Mouse (Mus musculus) heart, postnatal 0 days (tissue): ENCODE results near the gene Gdf11. TPM values are rescaled to one million over a fixed set of nuclear protein-coding genes. Genes with fewer than 3 reads are reported as not detected.
A peak's percentile ranks its signal among the peaks of the same experiment; 100 is the strongest.

ENCODE experiments used
- ATAC-seq: fragments of 200-750 bp; cut with Nextera tagmentation; 2 replicates; pipeline ENCODE4 v1.8.0; 2017; ENCODE audit warnings: low read depth, moderate number of reproducible peaks, moderate library complexity; ENCODE audit not compliant: insufficient read depth
- DNase-seq: peaks from one replicate; pipeline ENCODE4 v3.0.0-alpha.2; 2016; ENCODE audit warnings: low spot score
- H3K27ac ChIP-seq: fragments of 300-500 bp; sonication (generic); 2 replicates; pipeline ENCODE4 v1.5.1; 2014; ENCODE audit warnings: low read depth, mild to moderate bottlenecking
- H3K27me3 ChIP-seq: fragments of 300-500 bp; sonication (generic); 2 replicates; pipeline ENCODE4 v1.6.1; 2014; ENCODE audit warnings: low read length, mixed read lengths; ENCODE audit not compliant: control insufficient read depth, insufficient read depth
- H3K36me3 ChIP-seq: fragments of 300-500 bp; sonication (generic); replicated peaks from 2 replicates; pipeline ENCODE4 v1.6.1; 2014; ENCODE audit warnings: low read length, mixed read lengths; ENCODE audit not compliant: control insufficient read depth, insufficient read depth
- H3K4me1 ChIP-seq: fragments of 300-500 bp; sonication (generic); 2 replicates; pipeline ENCODE4 v1.6.1; 2014; ENCODE audit warnings: antibody characterized with exemption; ENCODE audit not compliant: control insufficient read depth, insufficient read depth
- H3K4me2 ChIP-seq: fragments of 300-500 bp; sonication (generic); 2 replicates; pipeline ENCODE4 v1.6.1; 2014; ENCODE audit warnings: low read depth, mild to moderate bottlenecking, low read length, moderate library complexity
- H3K4me3 ChIP-seq: fragments of 300-500 bp; sonication (generic); 2 replicates; pipeline ENCODE4 v1.5.1; 2014; ENCODE audit warnings: low read depth, low read length
- H3K9ac ChIP-seq: fragments of 300-500 bp; sonication (generic); replicated peaks from 2 replicates; pipeline ENCODE4 v1.6.1; 2014; ENCODE audit warnings: low read depth, low read length, mixed read lengths
- H3K9me3 ChIP-seq: fragments of 300-500 bp; sonication (generic); replicated peaks from 2 replicates; pipeline ENCODE4 v1.6.1; 2016; ENCODE audit warnings: low read length; ENCODE audit not compliant: control insufficient read depth
- CTCF ChIP-seq: IDR thresholded peaks from 2 replicates; pipeline ENCODE4 v1.5.1; 2016; ENCODE audit warnings: antibody characterized with exemption, control low read depth, low read depth
- EP300 ChIP-seq: IDR thresholded peaks from 2 replicates; pipeline ENCODE4 v1.6.1; 2016; ENCODE audit warnings: antibody characterized with exemption, low read depth
- WGBS: fragments of 180-500 bp; shearing (Covaris S2); extraction: QIAGEN DNeasy Blood & Tissue Kit; methylation state at CpG from one replicate; pipeline ENCODE4 v1.1.7; 2014; 5-methylcytosine and 5-hydroxymethylcytosine counted together
- polyA plus RNA-seq: library from polyadenylated mRNA; unstranded; fragments of >200 nt; fragmentation: Nextera tagmentation; extraction: Ambion mirVana; gene quantifications from 2 replicates; pipeline ENCODE4 v1.2.1, GENCODE M21; 2015
- total RNA-seq: library from RNA; depleted of rRNA; stranded (reverse); fragments of >200 nt; gene quantifications from 2 replicates; pipeline ENCODE4 v1.2.3, GENCODE M21; 2014; ENCODE audit warnings: low replicate concordance

The Gdf11 gene
- total and polyA plus RNA-seq, 2 experiments from 2014 or later, result 1.5 to 1.6 TPM

- TF ChIP-seq CTCF (no peak), EP300 (no peak)
Observed at GRCm38 (mm10) chr10:128908778-128909448, 17.4 kb upstream of the Gdf11 start.

DNA sequence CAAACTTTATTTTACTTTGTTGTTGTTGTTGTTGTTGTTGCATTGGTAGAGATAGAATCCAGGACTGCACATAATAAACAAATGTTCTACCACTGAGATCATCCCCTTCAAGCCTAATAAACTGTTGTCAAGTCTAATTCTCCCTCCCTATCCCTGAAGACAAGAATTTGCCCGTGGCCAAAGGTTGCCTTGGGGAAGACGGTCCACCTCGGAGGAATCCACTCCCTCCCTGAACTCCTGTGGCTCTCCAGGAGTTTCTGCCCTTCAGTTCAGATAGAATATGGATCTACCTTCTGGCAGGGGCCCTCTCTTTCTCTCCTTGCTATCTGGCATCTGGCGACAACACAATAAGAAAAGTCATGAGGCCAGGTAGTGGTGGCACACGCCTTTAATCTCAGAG lies 13.3 kb upstream of the Gdf11 start:
- WGBS, result 64% methylated on average over 5 of the region's 5 CpGs
- Histone ChIP-seq H3K9me3 (no peaks in the 10 kb centered on the region), H3K4me1 (peaks cover 6% of the 10 kb centered on the region), H3K4me3 (no peak overlapping the region), H3K27ac (no peak overlapping the region), H3K36me3 (no peaks in the 10 kb centered on the region), H3K4me2 (no peak overlapping the region), H3K9ac (no peak overlapping the region), H3K27me3 (no peaks in the 10 kb centered on the region)
- DNase-seq, result no peak
- ATAC-seq, result no peak
- no peak for TF ChIP-seq CTCF
- TF ChIP-seq EP300, result no peak

More at GRCm38 (mm10) chr10:128908778-128909448, 17.4 kb upstream of the Gdf11 start:
- H3K9me3 ChIP-seq, result no peaks in the 10 kb centered on the region
- H3K4me2 ChIP-seq, result peak overlapping the region; percentile 83
- H3K27me3 ChIP-seq, result no peaks in the 10 kb centered on the region
- 66% methylated on average over 13 of the region's 13 CpGs for WGBS
- H3K4me1 ChIP-seq, result peaks cover 6% of the 10 kb centered on the region
- peak overlapping the region; percentile 97 for H3K4me3 ChIP-seq
- DNase-seq, result no peak
- H3K9ac ChIP-seq, result peak overlapping the region; percentile 96
- no peak for ATAC-seq
- H3K27ac ChIP-seq, result peak overlapping the region; percentile 96
- H3K36me3 ChIP-seq, result peaks cover 4% of the 10 kb centered on the region; the same call in 1 of the 2 replicates

DNA sequence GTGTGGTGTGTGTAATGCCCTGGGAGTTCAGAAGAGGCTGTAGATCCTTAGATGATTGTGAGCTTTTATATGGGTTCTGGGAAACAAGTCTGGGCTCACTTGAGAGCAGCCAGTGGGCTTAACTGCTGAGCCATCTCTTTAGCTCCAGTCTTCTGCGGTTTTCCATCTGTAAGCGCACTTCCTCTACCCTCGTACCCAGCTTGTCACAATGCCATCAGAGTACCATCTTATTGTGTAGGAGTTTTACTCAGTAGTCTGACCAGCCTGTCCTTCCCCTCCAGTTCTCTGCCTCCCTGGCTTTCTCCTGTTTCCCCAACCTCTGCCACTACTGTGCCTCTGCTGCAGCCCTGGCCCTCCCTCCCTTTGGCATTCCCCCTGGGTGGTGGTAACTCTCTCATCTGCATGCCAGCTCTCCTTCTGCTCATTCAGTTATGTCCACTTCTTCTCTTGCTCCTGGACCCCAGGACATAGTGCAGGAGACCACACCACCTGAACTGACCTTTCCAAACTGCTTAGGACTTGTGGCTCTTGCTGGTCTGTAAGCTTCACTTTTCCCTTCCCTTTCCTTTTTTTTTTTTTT lies 11.0 kb upstream of the Gdf11 start:
- Histone ChIP-seq H3K9ac (no peak overlapping the region), H3K27ac (no peak overlapping the region), H3K4me1 (no peaks in the 10 kb centered on the region), H3K36me3 (no peaks in the 10 kb centered on the region), H3K4me3 (no peak overlapping the region), H3K9me3 (no peaks in the 10 kb centered on the region), H3K27me3 (0 out of 2 replicates have a peak, but pooled peaks cover 3% of the 10 kb centered on the region), H3K4me2 (no peak overlapping the region)
- WGBS, result 82% methylated on average over 3 of the region's 3 CpGs
- DNase-seq (no peak), ATAC-seq (no peak)
- TF ChIP-seq EP300 (no peak), CTCF (no peak)

- 66% methylated on average over 1 of the region's 1 CpGs for WGBS
- H3K9me3 ChIP-seq, result no peaks in the 10 kb centered on the region
- TF ChIP-seq EP300 (no peak), CTCF (no peak)
- peaks cover 10% of the 10 kb centered on the region for H3K27me3 ChIP-seq
- H3K9ac ChIP-seq, result no peak overlapping the region
- no peak for DNase-seq
- no peak overlapping the region for H3K4me3 ChIP-seq
- no peak for ATAC-seq
- H3K36me3 ChIP-seq, result no peaks in the 10 kb centered on the region
- H3K4me2 ChIP-seq, result no peak overlapping the region
- H3K4me1 ChIP-seq, result no peaks in the 10 kb centered on the region
- no peak overlapping the region for H3K27ac ChIP-seq
Observed at GRCm38 (mm10) chr10:128901409-128901808, 9.9 kb upstream of the Gdf11 start.

GRCm38 (mm10) chr10:128900698-128901097 lies 9.2 kb upstream of the Gdf11 start, which contains the start of gene Cd63:
Gene Cd63 (plus strand): TSS chr10:128900989.
- no peak within 1 kb of the TSS for H3K9ac ChIP-seq
- ATAC-seq, result no peak
- TF ChIP-seq EP300 (no peak), CTCF (no peak)

More at GRCm38 (mm10) chr10:128900698-128901097, 9.2 kb upstream of the Gdf11 start, which contains the start of gene Cd63:
- no peak within 1 kb of the TSS for H3K4me3 ChIP-seq
- no peak for DNase-seq
- WGBS, result 71% methylated on average over 3 of the region's 3 CpGs
- no peaks in the 10 kb centered on the region for H3K36me3 ChIP-seq
- H3K27ac ChIP-seq, result no peak within 1 kb of the TSS
- no peak within 1 kb of the TSS for H3K4me2 ChIP-seq
- peaks cover 14% of the 10 kb centered on the region for H3K27me3 ChIP-seq
- H3K9me3 ChIP-seq, result no peaks in the 10 kb centered on the region
- H3K4me1 ChIP-seq, result no peaks in the 10 kb centered on the region
